Mouse (Mus musculus) hematopoietic stem cell, adult 5-6 weeks (primary cell): ENCODE measurements around the gene Olfr1019. TPM values are rescaled to one million over a fixed set of nuclear protein-coding genes. Genes with fewer than 3 reads are reported as not detected.

Experiments used
- ATAC-seq, 2 experiments: fragments of 125-278 bp in 1 of 2; replicated peaks in 1 of 2; 2 replicates each; pipeline ENCODE4 v1.8.0; 2016 to 2017; ENCODE audit warnings: inconsistent platforms in 2 of 2, mild to moderate bottlenecking in 2 of 2, moderate number of reproducible peaks in 2 of 2, low read depth in 1 of 2, moderate TSS enrichment in 1 of 2; ENCODE audit not compliant: low FRiP score in 2 of 2, poor library complexity in 2 of 2, severe bottlenecking in 2 of 2, insufficient read depth in 1 of 2, low TSS enrichment in 1 of 2
- total RNA-seq: library from RNA; stranded (forward); fragments of 172-1452, 232-1000 nt; gene quantifications from 2 replicates; pipeline ENCODE4 v1.2.3, GENCODE M21; 2017

Gene Olfr1019
- total RNA-seq, result not detected in 2 replicates

GRCm38 (mm10) chr2:85845383-85845782, at the start of gene Olfr1019:
Olfr1019 (minus strand) TSS chr2:85845483.
- no peak for ATAC-seq

GRCm38 (mm10) chr2:85885340-85885739, 40.1 kb upstream of the Olfr1019 start, which contains the start of gene Olfr1023:
Olfr1023 (plus strand) TSS chr2:85885640.
- no peak for ATAC-seq

- ATAC-seq, result no peak
Observed at GRCm38 (mm10) chr2:85868294-85868693, 23.0 kb upstream of the Olfr1019 start, which contains the start of gene Olfr1022. Olfr1022 (plus strand) TSS chr2:85868594.

- no peak for ATAC-seq
Observed at GRCm38 (mm10) chr2:85846730-85847129, 1.4 kb upstream of the Olfr1019 start, which contains the start of gene Olfr1020. Olfr1020 (plus strand) TSS chr2:85847030.

GRCm38 (mm10) chr2:85818179-85818578, 27.1 kb downstream of the Olfr1019 start, which contains the start of gene Olfr1018:
Olfr1018 (plus strand) TSS chr2:85818479.
- no peak for ATAC-seq

GRCm38 (mm10) chr2:85804501-85804900, 40.8 kb downstream of the Olfr1019 start:
- no peak for ATAC-seq

- no peak for ATAC-seq
Observed at GRCm38 (mm10) chr2:85802444-85802843, 42.8 kb downstream of the Olfr1019 start, which contains the start of gene Olfr1016. Olfr1016 (minus strand) TSS chr2:85802544.

- no peak for ATAC-seq
Observed at GRCm38 (mm10) chr2:85792331-85792730, 53.0 kb downstream of the Olfr1019 start.

Other genes starting within 250 kb of the Olfr1019 start
- not detected in 2 replicates for gene Olfr1000, start 233.6 kb downstream of the Olfr1019 start, total RNA-seq
- gene Olfr1002, start 194.8 kb downstream of the Olfr1019 start, total RNA-seq, result not detected in 2 replicates
- not detected in 2 replicates for gene Olfr154, start 181.0 kb downstream of the Olfr1019 start, total RNA-seq
- gene Olfr1006, start 166.7 kb downstream of the Olfr1019 start, total RNA-seq, result not detected in 2 replicates
- gene Olfr1008, start 156.1 kb downstream of the Olfr1019 start, total RNA-seq, result not detected in 2 replicates
- gene Olfr1009, start 130.1 kb downstream of the Olfr1019 start, total RNA-seq, result not detected in 2 replicates
- not detected in 2 replicates for gene Olfr1012, start 82.7 kb downstream of the Olfr1019 start, total RNA-seq
- gene Olfr1013, start 78.4 kb downstream of the Olfr1019 start, total RNA-seq, result not detected in 2 replicates
- gene Olfr1014, start 72.8 kb downstream of the Olfr1019 start, total RNA-seq, result not detected in 2 replicates
- not detected in 2 replicates for gene Olfr1015, start 63.5 kb downstream of the Olfr1019 start, total RNA-seq
- gene Olfr1016, start 42.9 kb downstream of the Olfr1019 start, total RNA-seq, result not detected in 2 replicates
- not detected in 2 replicates for gene Olfr1018, start 27.0 kb downstream of the Olfr1019 start, total RNA-seq
- gene Olfr1020, start 1.5 kb upstream of the Olfr1019 start, total RNA-seq, result not detected in 2 replicates
- not detected in 2 replicates for gene Olfr1022, start 23.1 kb upstream of the Olfr1019 start, total RNA-seq
- gene Olfr1023, start 40.2 kb upstream of the Olfr1019 start, total RNA-seq, result not detected in 2 replicates
- gene Olfr1024, start 59.6 kb upstream of the Olfr1019 start, total RNA-seq, result not detected in 2 replicates
- not detected in 2 replicates for gene Olfr1025-ps1, start 69.7 kb upstream of the Olfr1019 start, total RNA-seq
- gene Olfr1026, start 76.1 kb upstream of the Olfr1019 start, total RNA-seq, result not detected in 2 replicates
- gene Olfr1028, start 105.0 kb upstream of the Olfr1019 start, total RNA-seq, result not detected in 2 replicates
- not detected in 2 replicates for gene Olfr1029, start 128.4 kb upstream of the Olfr1019 start, total RNA-seq
- not detected in 2 replicates for gene Olfr1030, start 133.8 kb upstream of the Olfr1019 start, total RNA-seq
- gene Olfr1031, start 144.8 kb upstream of the Olfr1019 start, total RNA-seq, result not detected in 2 replicates
- gene Olfr1032, start 160.1 kb upstream of the Olfr1019 start, total RNA-seq, result not detected in 2 replicates
- not detected in 2 replicates for gene Olfr1033, start 175.2 kb upstream of the Olfr1019 start, total RNA-seq
- gene Olfr1034, start 200.4 kb upstream of the Olfr1019 start, total RNA-seq, result 0.06 TPM in 1 of 2 replicates, not detected in the other
- gene Olfr1036, start 228.5 kb upstream of the Olfr1019 start, total RNA-seq, result not detected in 2 replicates
- not detected in 2 replicates for gene Olfr1037, start 241.9 kb upstream of the Olfr1019 start, total RNA-seq